Mouse (Mus musculus): ENCODE data around the gene Msi2.

Msi2 gene

GRCm38 (mm10) chr11:88331722-88332121 lies 386.6 kb downstream of the Msi2 start:
- in situ Hi-C loops (cut with MboI, MseI), result no loop called here

DNA sequence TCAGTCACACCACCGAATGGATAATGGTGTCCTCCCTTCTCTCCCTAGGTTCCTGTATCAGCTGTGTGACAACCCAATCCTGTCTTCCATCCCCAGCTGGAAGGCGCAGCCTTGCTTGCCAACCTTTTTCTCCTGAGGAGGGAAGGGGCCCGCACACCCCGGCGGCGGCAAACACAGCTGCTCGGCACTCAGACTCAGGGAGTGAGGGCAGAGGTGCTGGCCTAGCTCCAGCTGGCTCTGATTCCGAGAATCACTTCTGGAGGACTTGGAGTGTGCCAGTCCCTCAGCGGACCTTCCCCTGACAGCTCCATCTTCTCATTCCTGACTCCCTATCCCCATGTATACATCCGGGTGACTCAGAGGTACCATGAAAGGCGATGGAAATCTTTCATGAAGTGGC lies 387.5 kb downstream of the Msi2 start:
- in situ Hi-C loops (cut with MboI, MseI), result no loop called here

- in situ Hi-C loops (cut with MboI, MseI), result no loop called here
Measured at GRCm38 (mm10) chr11:88328813-88329595, 389.3 kb downstream of the Msi2 start.

GRCm38 (mm10) chr11:88327016-88327415 lies 391.3 kb downstream of the Msi2 start:
- in situ Hi-C loops (cut with MboI, MseI), result no loop called here

GRCm38 (mm10) chr11:88318850-88319249 lies 399.5 kb downstream of the Msi2 start:
- in situ Hi-C loops (cut with MboI, MseI), result no loop called here

DNA sequence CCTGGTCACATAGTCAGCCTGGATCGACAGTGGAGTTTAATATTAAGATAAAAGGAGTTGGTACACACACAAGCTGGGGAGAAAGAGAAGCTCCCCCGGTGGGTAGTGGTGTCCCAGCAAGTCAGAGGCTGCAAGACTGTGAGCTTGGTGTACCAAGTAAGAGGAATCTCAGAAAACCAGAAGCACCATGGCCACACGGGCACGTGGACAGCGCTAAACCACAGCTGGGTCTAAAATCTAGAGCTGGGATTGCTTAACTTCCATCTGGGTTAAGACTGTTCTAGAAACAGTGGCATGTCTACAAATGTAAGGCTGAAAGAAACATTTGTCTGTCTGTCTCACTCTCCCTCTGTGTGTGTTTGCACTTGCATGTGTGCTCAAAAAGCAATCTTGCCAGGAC lies 402.9 kb downstream of the Msi2 start:
- in situ Hi-C loops (cut with MboI, MseI), result no loop called here

DNA sequence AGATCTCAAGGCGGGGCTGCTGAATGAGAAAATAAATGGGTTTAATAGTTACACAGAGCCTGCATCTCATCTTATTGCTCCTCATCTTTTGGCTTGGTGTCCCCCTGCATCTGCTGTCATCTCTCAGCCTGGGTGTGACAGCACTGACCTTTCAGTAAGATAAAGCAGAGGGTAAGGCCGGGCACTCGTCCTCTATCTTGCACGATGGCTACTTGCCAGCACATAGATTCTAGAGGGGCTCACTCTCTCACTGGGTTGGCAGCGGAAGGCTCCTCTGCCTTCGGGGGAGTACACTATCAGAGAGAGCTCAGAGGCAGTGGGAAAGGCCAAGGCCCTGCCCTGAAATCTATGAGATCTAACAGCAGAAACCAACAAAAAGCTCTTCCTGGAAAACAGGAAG lies 403.8 kb downstream of the Msi2 start:
- in situ Hi-C loops (cut with MboI, MseI), result no loop called here

DNA sequence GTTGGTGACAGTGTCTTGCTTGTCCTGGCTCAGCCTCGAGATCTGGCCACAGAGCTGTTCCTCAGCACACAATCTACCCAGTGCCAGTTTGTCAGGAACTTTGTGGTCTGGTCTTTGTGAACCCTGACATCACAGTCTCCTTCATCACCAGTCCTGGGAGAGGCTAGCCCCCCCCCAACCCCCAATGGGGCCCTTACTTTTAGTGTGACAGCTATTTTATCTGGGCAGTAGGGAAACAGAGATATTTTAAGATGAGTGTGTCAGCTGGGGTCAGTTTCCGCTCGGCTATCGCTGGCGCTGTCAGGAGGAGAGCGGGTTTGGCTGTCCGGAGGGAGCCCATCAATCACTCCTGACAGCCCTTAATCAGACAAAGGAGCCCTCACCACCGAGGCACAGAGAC lies 404.8 kb downstream of the Msi2 start:
- in situ Hi-C loops (cut with MboI, MseI), result no loop called here

DNA sequence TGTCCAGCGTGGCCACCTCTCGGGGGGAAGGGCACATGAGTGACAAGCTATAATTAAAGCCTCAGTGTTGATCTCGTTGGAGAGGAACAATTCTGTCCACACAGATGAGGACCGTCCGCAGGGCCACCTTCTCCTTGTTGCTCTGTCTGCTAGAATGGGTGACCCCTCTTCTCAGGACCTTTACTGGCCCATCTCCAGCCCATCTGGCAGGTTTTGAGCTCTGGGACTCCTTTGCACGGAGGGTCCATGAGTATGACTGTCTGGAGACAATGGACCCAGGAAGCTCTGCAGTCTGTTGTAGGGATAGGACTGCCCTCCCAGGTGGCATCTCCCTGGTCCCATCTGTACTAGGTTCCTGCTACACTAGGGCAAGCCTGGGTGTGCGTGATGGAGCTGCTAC lies 406.7 kb downstream of the Msi2 start:
- in situ Hi-C loops (cut with MboI, MseI), result no loop called here

DNA sequence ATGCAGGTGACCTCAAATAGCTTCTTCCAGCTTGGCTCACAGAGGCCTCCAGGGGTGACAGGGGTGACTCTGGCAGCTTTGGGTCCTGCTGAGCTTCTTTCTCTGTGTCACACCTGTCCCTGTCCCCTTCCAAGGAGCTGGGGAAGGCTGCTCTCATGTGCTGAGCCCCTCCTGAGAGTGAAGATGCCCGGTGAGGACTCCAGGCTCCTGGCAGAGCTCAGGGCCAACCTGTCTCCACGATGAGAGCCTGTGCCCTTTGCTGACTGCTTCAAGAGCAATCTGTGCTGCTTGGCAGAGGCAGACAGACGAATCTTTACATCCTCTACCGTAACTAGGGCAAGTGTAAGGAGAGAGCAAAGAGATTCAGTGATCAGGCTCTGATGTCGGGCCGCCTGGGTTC lies 407.5 kb downstream of the Msi2 start:
- in situ Hi-C loops (cut with MboI, MseI), result no loop called here

GRCm38 (mm10) chr11:88309059-88309700 lies 409.1 kb downstream of the Msi2 start:
- in situ Hi-C loops (cut with MboI, MseI), result no loop called here

GRCm38 (mm10) chr11:88307616-88308543 lies 410.4 kb downstream of the Msi2 start:
- in situ Hi-C loops (cut with MboI, MseI), result no loop called here

- in situ Hi-C loops (cut with MboI, MseI), result no loop called here
Measured at GRCm38 (mm10) chr11:88305759-88306158, 412.6 kb downstream of the Msi2 start.

DNA sequence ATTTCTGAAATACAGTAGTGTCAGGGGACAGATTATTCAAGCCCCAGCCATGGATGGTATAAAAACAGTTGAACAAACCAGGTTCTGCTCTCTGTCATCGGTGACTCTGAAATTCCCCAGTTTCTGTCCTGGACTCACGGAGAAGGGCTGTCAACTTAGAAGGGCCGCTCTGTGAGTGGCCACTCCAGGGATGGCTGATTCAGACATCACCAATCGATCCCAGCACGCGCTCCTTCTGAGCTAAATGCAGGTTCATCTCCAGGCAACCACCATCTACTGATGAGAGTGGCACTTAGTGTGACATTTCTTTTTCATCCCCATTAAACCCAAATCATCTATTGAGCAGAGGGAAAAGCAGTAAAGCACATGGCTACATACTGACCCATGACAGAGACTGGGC lies 416.7 kb downstream of the Msi2 start:
- in situ Hi-C loops (cut with MboI, MseI), result no loop called here

GRCm38 (mm10) chr11:88299345-88299744 lies 419.0 kb downstream of the Msi2 start:
- in situ Hi-C loops (cut with MboI, MseI), result no loop called here

- in situ Hi-C loops (cut with MboI, MseI), result no loop called here
Measured at GRCm38 (mm10) chr11:88297526-88297925, 420.8 kb downstream of the Msi2 start.

GRCm38 (mm10) chr11:88295298-88295697 lies 423.0 kb downstream of the Msi2 start:
- in situ Hi-C loops (cut with MboI, MseI), result no loop called here

DNA sequence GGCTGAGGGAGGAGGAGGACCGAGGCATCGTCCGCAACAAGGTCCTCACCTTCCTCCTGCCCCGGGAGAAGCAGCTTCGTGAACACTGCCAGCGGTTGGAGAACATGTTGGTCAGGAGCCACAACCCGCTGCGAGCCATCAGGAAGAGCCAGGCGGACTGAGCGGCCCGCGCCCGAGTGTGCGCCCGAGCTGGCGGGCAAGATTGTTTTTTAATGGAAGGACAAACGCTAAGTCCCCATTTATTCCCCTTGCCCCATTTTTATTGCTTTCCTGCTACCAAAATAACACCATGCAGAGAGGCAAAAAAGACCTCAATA lies 424.0 kb downstream of the Msi2 start:
- in situ Hi-C loops (cut with MboI, MseI), result no loop called here

DNA sequence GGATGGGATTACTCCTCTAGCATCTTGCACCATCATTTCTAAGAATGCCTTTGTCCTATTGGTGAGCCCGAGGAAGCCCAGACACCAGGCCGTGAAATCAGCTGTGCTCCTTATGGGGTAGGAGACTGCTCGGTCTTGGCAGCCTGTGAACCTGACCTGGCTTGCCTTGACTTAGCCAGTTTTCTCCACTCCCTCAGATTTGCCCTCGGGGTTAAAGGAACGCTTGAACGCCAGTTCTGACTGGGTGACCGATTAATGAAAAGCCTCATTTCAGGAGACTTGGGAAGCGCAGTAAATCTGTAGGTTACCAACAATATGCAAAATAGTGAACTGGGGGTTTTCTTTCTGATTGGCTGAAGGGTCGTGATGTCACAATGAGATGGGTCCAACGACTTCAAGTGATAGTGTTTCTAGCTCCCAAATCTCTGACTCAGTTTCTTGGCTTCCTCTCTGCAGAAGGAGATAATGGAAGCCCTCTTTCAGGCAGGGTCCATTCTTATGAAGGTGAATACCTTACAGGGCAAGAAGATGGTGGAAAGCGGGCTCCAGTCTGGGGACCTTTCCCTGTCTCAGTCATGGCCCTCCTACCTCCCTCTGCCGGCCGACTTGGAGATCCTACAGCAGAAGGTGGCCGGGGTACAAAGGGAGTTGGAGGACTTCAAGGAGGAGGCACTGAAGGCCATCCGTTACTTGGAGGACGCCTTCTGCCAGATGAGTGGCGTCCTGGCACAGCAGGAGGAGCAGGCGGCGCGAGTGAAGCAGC lies 424.5 kb downstream of the Msi2 start, which contains the start of gene Ccdc182:
Gene Ccdc182, plus strand, starts transcription at position 428 of the 763 bp plus-strand sequence.
- in situ Hi-C loops (cut with MboI, MseI), result no loop called here

- in situ Hi-C loops (cut with MboI, MseI), result no loop called here
Measured at GRCm38 (mm10) chr11:88291688-88292087, 426.6 kb downstream of the Msi2 start.

DNA sequence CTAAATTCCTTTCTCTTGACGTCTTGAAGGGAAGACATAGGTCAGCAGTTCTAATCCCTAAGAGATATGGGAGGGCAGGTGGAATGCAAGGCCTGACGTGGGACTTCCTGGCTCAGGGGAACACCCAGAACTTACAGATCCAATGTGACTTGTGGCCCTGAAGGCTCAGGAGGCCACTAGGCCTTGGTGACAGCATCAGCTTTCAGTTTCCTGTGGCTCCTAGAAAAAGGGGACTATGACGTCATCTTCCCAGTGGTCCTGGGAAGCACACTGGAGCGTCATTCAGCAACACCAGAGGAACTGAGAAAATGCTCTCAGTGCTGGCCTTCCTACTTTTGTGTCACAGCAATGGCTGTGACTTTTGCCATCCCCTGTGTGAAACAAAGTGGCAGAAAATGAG lies 427.1 kb downstream of the Msi2 start:
- in situ Hi-C loops (cut with MboI, MseI), result no loop called here
